Mouse (Mus musculus): ENCODE measurements around the gene Atoh8.

Gene Atoh8

GRCm38 (mm10) chr6:72158966-72159764 lies 76.2 kb downstream of the Atoh8 start:
- in situ Hi-C loops (cut with MseI, MboI): loop anchor here in 1 of 2 experiments (5.0 kb wide), 1 partner anchor 232 kb away; no protein-coding TSS in a partner anchor

Measured in mouse trophoblast stem cell (cell line).